Mouse (Mus musculus): ENCODE results near the gene Rnf208.

Gene Rnf208

DNA sequence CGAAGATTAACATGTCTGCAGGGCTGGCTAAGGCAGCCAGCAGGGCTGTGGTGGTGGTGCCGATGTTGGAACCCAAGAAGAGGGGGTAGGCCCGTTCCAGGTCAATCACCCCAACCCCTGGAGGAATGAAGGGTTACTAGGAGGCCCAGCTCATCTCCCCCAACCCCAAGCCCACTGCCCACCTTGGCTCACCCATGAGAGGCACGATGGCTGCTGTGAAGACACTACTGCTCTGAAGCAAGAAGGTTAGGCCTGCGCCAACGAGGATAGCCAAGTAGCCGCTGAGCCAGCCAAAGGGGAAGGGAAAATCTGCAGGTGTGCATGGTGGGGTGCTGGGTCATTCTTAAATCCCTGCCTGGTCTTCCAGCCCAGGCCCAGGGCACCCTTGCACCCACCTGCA lies 11.5 kb upstream of the Rnf208 start:
- Histone ChIP-seq H3K36me3 (ENCODE audit: control insufficient read depth, insufficient read depth, low read length, poor library complexity, severe bottlenecking) (no peaks in the 10 kb centered on the region), H3K27me3 (ENCODE audit: control insufficient read depth, insufficient read depth, low read length, poor library complexity, severe bottlenecking) (no peaks in the 10 kb centered on the region)
- DNase-seq (ENCODE audit: low read depth, low spot score): no peak

DNA sequence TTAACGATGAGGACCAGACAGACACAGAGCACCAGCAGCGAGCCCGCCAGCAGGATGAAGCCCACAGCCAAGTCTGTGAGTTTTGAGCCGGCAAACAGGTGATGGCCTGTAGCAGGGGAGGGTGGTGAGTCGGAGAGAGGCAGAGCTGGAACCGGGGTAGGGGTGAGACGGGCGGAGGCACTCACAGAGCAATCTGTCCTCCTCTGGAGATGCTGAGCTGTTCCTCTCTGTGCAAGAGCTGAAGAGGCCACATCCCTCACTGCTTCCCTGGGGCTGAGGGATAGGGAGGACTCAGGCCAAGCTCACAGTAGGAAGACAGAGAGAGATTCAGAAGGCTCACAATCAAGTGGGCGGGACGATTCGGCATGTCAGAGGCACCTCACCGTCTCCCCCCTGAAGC lies 11.0 kb upstream of the Rnf208 start:
- H3K27me3 ChIP-seq (ENCODE audit: control insufficient read depth, insufficient read depth, low read length, poor library complexity, severe bottlenecking): no peaks in the 10 kb centered on the region
- DNase-seq (ENCODE audit: low read depth, low spot score): no peak
- no peaks in the 10 kb centered on the region for H3K36me3 ChIP-seq (ENCODE audit: control insufficient read depth, insufficient read depth, low read length, poor library complexity, severe bottlenecking)

DNA sequence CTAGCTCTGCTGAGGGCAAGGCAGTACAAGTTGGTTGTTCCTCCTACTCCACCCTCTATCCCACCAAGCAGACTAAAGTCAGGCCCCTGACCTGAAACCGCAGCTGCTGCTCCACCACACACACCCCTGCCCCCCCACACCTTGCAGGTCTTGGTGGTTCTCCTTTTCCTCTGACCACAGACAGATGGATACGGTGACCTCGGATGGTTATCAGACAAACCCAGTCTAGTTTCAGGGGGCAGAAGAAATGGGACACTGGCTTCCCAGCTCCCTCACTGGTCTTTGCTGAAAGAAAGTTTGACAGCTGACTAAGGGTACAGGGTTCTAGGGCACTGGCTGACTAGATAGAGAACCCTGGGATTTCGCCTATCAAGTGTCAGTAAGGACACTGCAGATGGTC lies 8.6 kb upstream of the Rnf208 start:
- Histone ChIP-seq H3K27me3 (ENCODE audit: control insufficient read depth, insufficient read depth, low read length, poor library complexity, severe bottlenecking) (no peaks in the 10 kb centered on the region), H3K36me3 (ENCODE audit: control insufficient read depth, insufficient read depth, low read length, poor library complexity, severe bottlenecking) (no peaks in the 10 kb centered on the region)
- DNase-seq (ENCODE audit: low read depth, low spot score): no peak

DNA sequence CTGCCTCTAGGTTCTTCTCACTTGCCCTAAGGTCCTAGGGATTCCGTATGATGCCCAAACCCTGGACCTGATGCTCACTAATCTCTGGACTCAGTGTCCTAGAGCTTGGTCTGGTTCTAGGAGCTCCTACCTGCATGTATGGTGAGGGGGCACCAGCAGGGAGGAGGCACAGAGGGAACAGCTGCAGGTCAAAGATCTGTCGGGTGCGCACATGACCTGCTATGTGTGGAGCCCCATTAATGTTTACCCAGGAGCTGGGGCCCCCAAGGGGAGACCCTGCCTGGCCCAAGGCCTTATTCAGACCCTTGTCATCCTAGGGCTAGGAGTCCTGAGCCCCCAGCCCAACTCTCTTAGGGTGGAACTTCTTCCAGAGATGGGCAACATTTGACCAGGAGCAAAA lies 8.0 kb upstream of the Rnf208 start, which contains the start of gene Slc34a3:
Gene Slc34a3, minus strand, starts transcription at position 315 of the 400 bp plus-strand sequence.
- H3K36me3 ChIP-seq (ENCODE audit: control insufficient read depth, insufficient read depth, low read length, poor library complexity, severe bottlenecking): no peaks in the 10 kb centered on the region
- no peaks in the 10 kb centered on the region for H3K27me3 ChIP-seq (ENCODE audit: control insufficient read depth, insufficient read depth, low read length, poor library complexity, severe bottlenecking)
- DNase-seq (ENCODE audit: low read depth, low spot score): no peak

DNA sequence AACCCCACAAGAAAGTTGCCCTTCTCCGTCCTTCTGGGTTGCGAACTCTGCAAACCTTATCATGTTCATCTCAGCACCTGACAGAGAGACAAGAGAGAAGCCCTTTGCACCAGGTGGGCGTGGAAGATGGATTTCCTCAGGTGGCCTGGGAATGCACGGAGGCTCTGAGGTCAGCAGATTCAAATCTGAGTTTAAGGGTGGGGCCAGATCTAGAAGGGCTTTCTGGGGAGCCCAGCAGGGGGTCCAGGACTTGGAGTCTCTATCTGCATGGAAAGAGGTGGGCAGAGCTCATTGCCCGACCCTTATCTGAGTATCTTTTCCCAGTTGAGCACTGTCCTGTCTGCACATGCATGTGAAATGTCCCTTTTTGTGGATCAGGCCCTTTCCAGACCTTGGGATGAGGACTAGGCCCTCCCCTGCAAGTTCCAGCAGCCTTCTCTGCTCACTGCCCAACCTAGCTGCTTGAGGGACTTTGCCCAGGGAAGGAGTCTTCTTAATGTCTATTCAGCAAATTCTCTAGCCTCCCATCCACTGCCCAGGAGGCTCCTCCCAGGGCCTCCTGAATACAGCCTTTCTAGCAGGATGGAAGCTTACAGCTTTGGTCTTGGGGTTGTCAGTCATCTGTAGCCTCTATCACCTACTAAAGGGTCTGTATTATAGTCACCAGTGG lies 7.4 kb upstream of the Rnf208 start:
- no peak for DNase-seq (ENCODE audit: low read depth, low spot score)

DNA sequence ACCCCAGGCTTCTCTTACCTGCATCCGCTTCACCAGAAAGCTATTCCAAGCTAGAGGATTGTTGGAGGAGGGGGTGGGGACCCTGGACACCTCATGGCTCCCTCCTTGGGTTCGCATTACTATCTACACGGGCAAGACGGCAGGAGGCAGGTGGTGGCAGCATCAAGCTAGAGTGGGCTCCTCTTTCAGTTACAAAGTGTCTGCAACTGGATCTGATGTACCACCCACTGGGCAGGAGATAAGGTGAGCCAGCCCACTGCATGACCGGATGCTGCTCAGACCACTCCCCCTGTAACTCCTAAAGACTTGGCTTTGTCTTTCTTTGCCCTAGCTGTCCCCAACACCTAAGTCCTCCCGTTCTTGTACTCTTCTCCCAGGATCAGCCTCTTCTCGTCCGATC lies 5.4 kb upstream of the Rnf208 start, which contains the start of gene Rnf224:
Gene Rnf224, minus strand, starts transcription at position 174 of the 400 bp plus-strand sequence.
- no peaks in the 10 kb centered on the region for H3K27me3 ChIP-seq (ENCODE audit: control insufficient read depth, insufficient read depth, low read length, poor library complexity, severe bottlenecking)
- DNase-seq (ENCODE audit: low read depth, low spot score): no peak

More for the DNA sequence above, 7.4 kb upstream of the Rnf208 start:
- Histone ChIP-seq H3K36me3 (ENCODE audit: control insufficient read depth, insufficient read depth, low read length, poor library complexity, severe bottlenecking) (no peaks in the 10 kb centered on the region), H3K27me3 (ENCODE audit: control insufficient read depth, insufficient read depth, low read length, poor library complexity, severe bottlenecking) (no peaks in the 10 kb centered on the region)

DNA sequence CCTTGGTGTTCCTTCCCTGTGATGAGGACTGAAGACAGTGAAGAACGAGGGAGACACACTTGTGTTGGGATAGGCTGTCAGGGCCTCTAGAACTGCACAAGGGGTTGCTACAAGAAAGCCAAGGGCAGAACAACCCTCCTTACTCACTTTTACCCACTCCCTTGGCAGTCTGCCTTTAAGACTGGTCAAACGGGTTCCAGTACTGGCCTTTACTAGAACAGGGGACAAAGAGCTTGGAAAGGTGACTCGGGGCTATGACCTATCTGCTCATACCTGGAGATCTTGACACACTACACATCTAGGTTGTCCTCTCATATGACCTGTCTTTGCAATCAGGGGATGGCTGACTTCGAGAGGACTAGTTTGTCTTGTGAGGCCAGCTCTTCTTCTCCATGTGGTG lies 4.5 kb upstream of the Rnf208 start:
- Histone ChIP-seq H3K27me3 (ENCODE audit: control insufficient read depth, insufficient read depth, low read length, poor library complexity, severe bottlenecking) (0 out of 2 replicates have a peak, but pooled peaks cover 3% of the 10 kb centered on the region), H3K36me3 (ENCODE audit: control insufficient read depth, insufficient read depth, low read length, poor library complexity, severe bottlenecking) (no peaks in the 10 kb centered on the region)
- no peak for DNase-seq (ENCODE audit: low read depth, low spot score)

More for the DNA sequence above, 5.4 kb upstream of the Rnf208 start, which contains the start of gene Rnf224:
- H3K36me3 ChIP-seq (ENCODE audit: control insufficient read depth, insufficient read depth, low read length, poor library complexity, severe bottlenecking): no peaks in the 10 kb centered on the region

DNA sequence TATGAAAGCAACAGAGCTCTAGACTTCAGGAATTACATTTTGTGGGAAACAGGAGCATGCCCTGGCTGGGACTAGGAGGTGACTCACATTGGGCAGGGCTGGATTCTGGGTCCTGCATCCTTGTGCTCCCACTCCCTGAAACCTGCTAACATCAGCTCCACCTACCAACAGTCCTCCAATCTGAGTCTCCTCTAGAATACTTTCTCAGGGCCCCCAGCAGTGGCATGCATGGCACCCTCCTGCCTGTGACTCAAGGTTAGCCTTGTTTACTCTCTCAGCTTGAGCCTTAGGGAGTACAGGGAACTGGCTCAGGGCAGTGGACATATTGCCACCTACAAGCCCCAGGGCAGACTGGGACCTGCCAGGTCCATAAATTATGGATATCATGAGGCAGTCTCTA lies 3.9 kb upstream of the Rnf208 start:
- H3K36me3 ChIP-seq (ENCODE audit: control insufficient read depth, insufficient read depth, low read length, poor library complexity, severe bottlenecking): no peaks in the 10 kb centered on the region
- H3K27me3 ChIP-seq (ENCODE audit: control insufficient read depth, insufficient read depth, low read length, poor library complexity, severe bottlenecking): peaks cover 3% of the 10 kb centered on the region; the same call in 1 of the 2 replicates
- DNase-seq (ENCODE audit: low read depth, low spot score): no peak

DNA sequence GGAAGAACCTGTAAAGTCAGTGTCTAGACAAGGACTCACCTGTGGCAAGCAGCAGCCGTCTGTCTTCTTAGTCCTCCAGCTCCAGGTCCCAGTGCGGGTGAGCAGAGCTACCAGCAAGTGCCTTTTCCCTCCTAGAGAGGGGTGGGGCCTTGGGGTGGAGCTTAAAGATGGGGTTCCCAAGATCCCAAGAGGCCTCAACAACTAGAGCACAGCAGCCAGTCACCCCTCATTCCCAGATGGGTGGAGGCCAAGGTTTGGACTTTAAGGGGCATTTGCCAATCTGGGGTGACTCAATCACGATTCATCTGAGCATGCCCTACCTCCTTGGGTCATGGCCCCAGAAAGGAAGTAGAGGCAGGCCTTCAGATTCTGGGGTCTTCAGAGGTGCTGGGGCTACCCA lies 2.3 kb upstream of the Rnf208 start:
- no peaks in the 10 kb centered on the region for H3K36me3 ChIP-seq (ENCODE audit: control insufficient read depth, insufficient read depth, low read length, poor library complexity, severe bottlenecking)
- peaks cover 3% of the 10 kb centered on the region; the same call in 1 of the 2 replicates for H3K27me3 ChIP-seq (ENCODE audit: control insufficient read depth, insufficient read depth, low read length, poor library complexity, severe bottlenecking)
- DNase-seq (ENCODE audit: low read depth, low spot score): no peak

DNA sequence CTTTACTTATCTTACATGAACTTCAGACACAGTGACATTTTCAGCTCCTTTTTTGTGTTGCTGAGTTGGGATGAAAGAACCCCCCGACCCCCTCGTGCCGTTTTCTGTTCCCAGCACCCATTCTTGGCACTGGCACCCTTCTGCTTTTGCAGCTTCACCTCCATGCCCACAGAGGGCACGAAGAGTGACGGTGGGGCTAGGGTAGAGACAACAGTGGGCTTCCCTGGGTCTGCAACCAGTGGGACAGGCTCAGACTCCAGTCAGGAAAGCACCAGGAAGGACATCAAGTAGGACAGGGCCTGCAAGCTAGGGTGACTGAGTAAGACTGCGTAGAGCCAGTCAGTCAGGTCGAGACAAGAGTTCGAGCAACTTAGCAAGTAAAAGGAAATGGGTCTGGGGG lies 1.7 kb upstream of the Rnf208 start:
- DNase-seq (ENCODE audit: low read depth, low spot score): no peak
- peaks cover 3% of the 10 kb centered on the region; the same call in 1 of the 2 replicates for H3K27me3 ChIP-seq (ENCODE audit: control insufficient read depth, insufficient read depth, low read length, poor library complexity, severe bottlenecking)
- H3K36me3 ChIP-seq (ENCODE audit: control insufficient read depth, insufficient read depth, low read length, poor library complexity, severe bottlenecking): no peaks in the 10 kb centered on the region

DNA sequence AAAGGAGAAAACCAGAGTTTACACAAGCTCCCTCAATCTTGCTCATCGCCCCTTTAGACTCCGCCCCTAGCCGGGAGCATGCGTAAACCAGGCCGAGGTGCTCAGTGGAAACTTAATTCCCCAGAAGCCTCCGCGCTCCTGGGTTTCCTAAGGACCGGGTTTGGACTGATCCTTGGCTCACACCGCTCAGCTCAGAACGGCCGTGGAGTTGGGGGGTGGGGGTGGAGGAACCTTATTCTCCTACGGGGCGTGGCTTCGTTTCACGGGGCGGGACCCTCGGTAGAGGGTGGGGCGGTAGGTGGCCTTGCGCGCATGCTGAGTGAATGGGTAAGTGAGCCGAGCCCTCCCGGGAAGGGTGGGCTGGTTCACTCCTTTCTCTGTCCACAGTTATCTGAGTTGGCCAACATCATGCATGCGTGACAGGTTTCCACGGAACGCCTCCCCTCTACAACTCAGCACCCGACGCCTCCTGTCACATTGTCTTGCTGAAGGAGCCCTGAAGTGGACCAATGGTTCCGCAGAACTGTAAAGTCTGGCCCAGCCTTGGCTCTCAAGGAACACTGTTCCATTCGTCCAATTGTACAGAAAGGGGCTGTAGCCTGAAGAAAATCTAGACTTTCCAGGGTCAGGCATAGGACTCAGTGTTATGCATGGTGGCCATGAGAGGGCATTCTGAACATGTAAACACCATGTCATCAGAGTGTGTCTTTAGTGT lies 1.2 kb upstream of the Rnf208 start:
- Histone ChIP-seq H3K27me3 (ENCODE audit: control insufficient read depth, insufficient read depth, low read length, poor library complexity, severe bottlenecking) (peaks cover 3% of the 10 kb centered on the region; the same call in 1 of the 2 replicates), H3K36me3 (ENCODE audit: control insufficient read depth, insufficient read depth, low read length, poor library complexity, severe bottlenecking) (no peaks in the 10 kb centered on the region)
- peak; percentile 47 for DNase-seq (ENCODE audit: low read depth, low spot score)

DNA sequence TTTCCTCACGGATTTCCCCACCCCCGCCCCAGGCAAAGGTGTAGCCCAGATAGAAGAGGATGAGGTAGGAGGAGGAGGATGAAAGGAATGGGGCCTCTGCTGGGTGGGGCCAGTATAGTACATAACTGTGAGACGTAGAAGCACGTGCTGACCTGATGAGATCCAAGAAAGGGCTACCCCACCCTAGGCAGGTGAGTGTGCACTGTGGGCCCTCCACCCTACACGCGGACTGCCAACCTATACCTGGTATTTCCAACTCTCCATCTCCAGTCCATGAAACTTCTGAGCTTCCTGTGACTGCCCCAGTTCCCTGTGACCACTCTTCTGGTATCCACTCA lies 648 bp upstream of the Rnf208 start:
- peaks cover 3% of the 10 kb centered on the region; the same call in 1 of the 2 replicates for H3K27me3 ChIP-seq (ENCODE audit: control insufficient read depth, insufficient read depth, low read length, poor library complexity, severe bottlenecking)
- DNase-seq (ENCODE audit: low read depth, low spot score): no peak
- peaks cover 2% of the 10 kb centered on the region for H3K36me3 ChIP-seq (ENCODE audit: control insufficient read depth, insufficient read depth, low read length, poor library complexity, severe bottlenecking)

DNA sequence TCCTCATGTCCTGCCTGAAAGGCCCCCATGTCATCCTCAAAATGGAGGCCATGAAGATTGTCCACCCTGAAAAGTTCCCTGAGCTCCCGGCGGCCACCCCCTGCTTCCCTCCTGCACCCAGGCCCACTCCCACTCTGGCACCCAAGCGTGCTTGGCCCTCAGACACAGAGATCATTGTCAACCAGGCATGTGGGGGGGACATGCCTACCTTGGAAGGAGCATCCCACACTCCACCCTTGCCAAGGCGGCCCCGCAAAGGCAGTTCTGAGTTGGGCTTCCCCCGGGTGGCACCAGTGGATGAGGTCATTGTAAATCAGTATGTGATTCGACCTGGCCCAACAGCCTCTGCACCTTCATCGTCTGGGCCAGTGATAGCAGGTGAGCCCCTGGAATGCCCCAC lies 1.3 kb downstream of the Rnf208 start:
- no peak for DNase-seq (ENCODE audit: low read depth, low spot score)
- Histone ChIP-seq H3K36me3 (ENCODE audit: control insufficient read depth, insufficient read depth, low read length, poor library complexity, severe bottlenecking) (peaks cover 4% of the 10 kb centered on the region), H3K27me3 (ENCODE audit: control insufficient read depth, insufficient read depth, low read length, poor library complexity, severe bottlenecking) (peaks cover 3% of the 10 kb centered on the region; the same call in 1 of the 2 replicates)

DNA sequence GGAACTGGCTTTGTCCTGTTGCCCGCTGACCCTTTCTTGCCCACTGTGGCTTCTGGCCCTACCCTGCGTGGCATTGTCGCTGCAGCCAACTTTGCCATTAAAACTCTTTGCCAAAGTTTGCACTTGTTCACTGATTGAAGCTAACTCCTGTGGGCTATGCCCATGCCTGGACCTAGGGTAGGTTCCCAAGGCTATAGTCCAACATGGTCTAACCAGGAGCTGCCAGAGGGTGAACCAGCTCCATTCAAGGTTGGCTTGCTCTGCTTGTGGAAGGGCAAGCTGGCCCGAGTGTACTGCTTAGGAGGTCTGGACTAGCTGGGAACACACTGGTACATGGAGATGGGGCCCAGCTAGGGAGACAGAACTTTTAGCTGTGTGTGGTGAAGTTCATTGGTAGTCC lies 2.1 kb downstream of the Rnf208 start:
- Histone ChIP-seq H3K36me3 (ENCODE audit: control insufficient read depth, insufficient read depth, low read length, poor library complexity, severe bottlenecking) (peaks cover 4% of the 10 kb centered on the region), H3K27me3 (ENCODE audit: control insufficient read depth, insufficient read depth, low read length, poor library complexity, severe bottlenecking) (peaks cover 3% of the 10 kb centered on the region; the same call in 1 of the 2 replicates)
- DNase-seq (ENCODE audit: low read depth, low spot score): no peak
